Mouse (Mus musculus) intestine, postnatal 0 days (tissue): ENCODE measurements around the gene Men1. TPM values are rescaled to one million over a fixed set of nuclear protein-coding genes. Genes with fewer than 3 reads are reported as not detected.
"Not testable (repeated sequence)": the region's sequence is repeated elsewhere in the genome, so short reads cannot be mapped to it uniquely, and the experiment has no call there.

Source experiments
- ATAC-seq: fragments of 200-750 bp; cut with Nextera tagmentation; 2 replicates; pipeline ENCODE4 v1.8.0; 2017; ENCODE audit warnings: mild to moderate bottlenecking, moderate TSS enrichment, moderate library complexity
- H3K27ac ChIP-seq: fragments of 300-500 bp; sonication (generic); 2 replicates; pipeline ENCODE4 v1.5.1; 2014; ENCODE audit warnings: mild to moderate bottlenecking, low read depth, low read length, moderate library complexity
- H3K27me3 ChIP-seq: fragments of 300-500 bp; sonication (generic); replicated peaks from 2 replicates; pipeline ENCODE4 v1.6.1; 2014; ENCODE audit warnings: low read length, mixed read lengths; ENCODE audit not compliant: control insufficient read depth, insufficient read depth
- H3K36me3 ChIP-seq: fragments of 300-500 bp; sonication (generic); 2 replicates; pipeline ENCODE4 v1.6.1; 2014; ENCODE audit warnings: mild to moderate bottlenecking, moderate library complexity; ENCODE audit not compliant: control insufficient read depth, insufficient read depth
- H3K4me1 ChIP-seq: fragments of 300-500 bp; sonication (generic); replicated peaks from 2 replicates; pipeline ENCODE4 v1.6.1; 2014; ENCODE audit warnings: antibody characterized with exemption, low read length, mixed read lengths; ENCODE audit not compliant: control insufficient read depth, insufficient read depth
- H3K4me2 ChIP-seq: fragments of 300-500 bp; sonication (generic); replicated peaks from 2 replicates; pipeline ENCODE4 v1.6.1; 2014; ENCODE audit warnings: low read depth, mild to moderate bottlenecking, moderate library complexity
- H3K4me3 ChIP-seq: fragments of 300-500 bp; sonication (generic); 2 replicates; pipeline ENCODE4 v1.5.1; 2014; ENCODE audit warnings: low read depth, low read length
- H3K9ac ChIP-seq: fragments of 300-500 bp; sonication (generic); 2 replicates; pipeline ENCODE4 v1.6.1; 2014; ENCODE audit warnings: mild to moderate bottlenecking, low read depth, low read length
- H3K9me3 ChIP-seq: fragments of 300-500 bp; sonication (generic); 2 replicates; pipeline ENCODE4 v1.6.1; 2016; ENCODE audit warnings: mixed run types; ENCODE audit not compliant: control insufficient read depth
- CTCF ChIP-seq: sonication (generic); IDR thresholded peaks from 2 replicates; pipeline ENCODE4 v1.5.1; 2016; ENCODE audit warnings: low read depth, mild to moderate bottlenecking, control low read depth, antibody characterized with exemption, moderate library complexity
- WGBS: fragments of 180-500 bp; shearing (Covaris S2); extraction: QIAGEN DNeasy Blood & Tissue Kit; methylation state at CpG from one replicate; pipeline ENCODE4 v1.1.7; 2014; 5-methylcytosine and 5-hydroxymethylcytosine counted together
- polyA plus RNA-seq: library from polyadenylated mRNA; unstranded; fragments of >200 nt; fragmentation: Nextera tagmentation; extraction: Ambion mirVana; gene quantifications from 2 replicates; pipeline ENCODE4 v1.2.1, GENCODE M21; 2015

Gene Men1
- polyA plus RNA-seq, 1 experiment from 2014 or later = 17.1 TPM

- 88% methylated on average over 14 of the region's 14 CpGs for WGBS
- Histone ChIP-seq H3K4me3 (no peak overlapping the region), H3K27ac (peak overlapping the region; percentile 66; the same call in 1 of the 2 replicates), H3K9me3 (no peaks in the 10 kb centered on the region), H3K4me2 (no peak overlapping the region; the same call in 1 of the 2 replicates), H3K36me3 (peaks cover 39% of the 10 kb centered on the region), H3K9ac (peak overlapping the region; percentile 26; the same call in 1 of the 2 replicates), H3K27me3 (no peaks in the 10 kb centered on the region), H3K4me1 (peaks cover 17% of the 10 kb centered on the region)
- TF ChIP-seq CTCF = peak; percentile 37
- ATAC-seq = no peak
These were observed 45.0 kb upstream of the Men1 start for GRCm38 (mm10) chr19:6289696-6290238.

GRCm38 (mm10) chr19:6290720-6291116 is 44.1 kb upstream of the Men1 start:
- 52% methylated on average over 5 of the region's 6 CpGs for WGBS

DNA sequence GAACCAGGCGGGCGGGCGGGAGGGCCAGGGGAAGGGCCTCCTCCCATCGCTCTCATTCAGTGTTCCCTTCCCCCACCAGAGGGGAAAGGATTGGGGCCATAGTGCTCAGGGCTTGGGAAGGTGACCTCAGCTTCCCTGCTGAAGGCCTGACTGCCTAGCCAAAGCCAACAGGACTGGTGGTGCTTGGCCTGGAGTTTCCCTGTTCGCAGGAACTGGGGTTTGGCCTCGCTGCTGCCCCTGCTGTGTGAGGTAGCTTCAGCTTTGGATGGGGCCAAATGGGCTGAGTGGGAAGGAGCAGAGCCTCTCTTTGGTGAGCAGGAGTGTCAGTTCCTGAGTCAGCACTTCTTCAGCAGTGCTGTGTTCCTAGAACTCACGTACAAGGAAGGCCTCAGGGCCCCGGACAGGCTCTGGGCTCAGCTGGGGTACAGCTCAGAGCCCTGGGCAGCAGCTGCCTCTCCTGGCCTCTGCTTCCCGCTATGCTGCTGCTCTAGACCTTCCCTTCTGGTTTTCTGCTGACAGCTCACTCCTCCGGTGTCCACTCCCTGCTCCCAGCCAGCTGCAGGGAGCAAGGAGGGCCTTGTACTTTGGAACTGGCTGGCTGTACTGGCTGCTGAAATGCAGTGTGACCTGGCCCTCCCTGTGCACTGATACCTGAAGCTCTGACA is 43.5 kb upstream of the Men1 start:
- TF ChIP-seq CTCF = peak; percentile 26; the same call in 1 of the 2 replicates
- Histone ChIP-seq H3K4me1 (peaks cover 9% of the 10 kb centered on the region), H3K36me3 (peaks cover 45% of the 10 kb centered on the region), H3K9ac (peak overlapping the region; percentile 48), H3K4me2 (peak overlapping the region; percentile 27; the same call in 1 of the 2 replicates), H3K27ac (peak overlapping the region; percentile 96), H3K4me3 (no peak overlapping the region), H3K27me3 (no peaks in the 10 kb centered on the region), H3K9me3 (no peaks in the 10 kb centered on the region)
- ATAC-seq = peak; percentile 93
- 33% methylated on average over 10 of the region's 10 CpGs for WGBS

More at GRCm38 (mm10) chr19:6290720-6291116, 44.1 kb upstream of the Men1 start:
- H3K27me3 ChIP-seq, ATAC-seq, H3K9me3 ChIP-seq, H3K4me3 ChIP-seq: not testable (repeated sequence)
- H3K4me1 ChIP-seq = peaks cover 14% of the 10 kb centered on the region
- H3K9ac ChIP-seq = peak overlapping the region; percentile 48
- peak overlapping the region; percentile 27; the same call in 1 of the 2 replicates for H3K4me2 ChIP-seq
- peaks cover 46% of the 10 kb centered on the region for H3K36me3 ChIP-seq
- H3K27ac ChIP-seq = peak overlapping the region; percentile 96

- no peaks in the 10 kb centered on the region for H3K27me3 ChIP-seq
- peaks cover 5% of the 10 kb centered on the region for H3K4me1 ChIP-seq
- 0 out of 2 replicates have a peak overlapping the region, but pooled peaks have one; percentile 37 for H3K9ac ChIP-seq
- no peaks in the 10 kb centered on the region for H3K9me3 ChIP-seq
- H3K27ac ChIP-seq = peak overlapping the region; percentile 96
- H3K4me2 ChIP-seq = 0 out of 2 replicates have a peak overlapping the region, but pooled peaks have one; percentile 9
- H3K36me3 ChIP-seq = peaks cover 50% of the 10 kb centered on the region
- 76% methylated on average over 5 of the region's 5 CpGs for WGBS
- H3K4me3 ChIP-seq = no peak overlapping the region
- ATAC-seq = no peak
- no peak; the same call in 1 of the 2 replicates for TF ChIP-seq CTCF
These were observed 42.5 kb upstream of the Men1 start for GRCm38 (mm10) chr19:6292262-6292661.

DNA sequence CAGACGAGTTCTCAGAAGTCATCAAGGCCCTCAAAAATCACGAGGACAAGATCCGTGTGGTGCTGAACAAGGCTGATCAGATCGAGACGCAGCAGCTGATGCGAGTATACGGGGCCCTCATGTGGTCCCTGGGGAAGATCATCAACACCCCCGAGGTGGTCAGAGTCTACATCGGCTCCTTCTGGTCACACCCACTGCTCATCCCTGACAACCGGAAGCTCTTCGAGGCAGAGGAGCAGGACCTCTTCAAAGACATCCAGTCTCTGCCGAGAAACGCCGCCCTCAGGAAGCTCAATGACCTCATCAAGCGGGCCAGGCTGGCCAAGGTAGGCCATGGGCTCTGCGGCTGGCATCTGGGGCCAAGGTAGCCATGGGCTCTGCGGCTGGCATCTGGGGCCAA is 40.5 kb upstream of the Men1 start:
- no peak overlapping the region for H3K4me3 ChIP-seq
- TF ChIP-seq CTCF = no peak
- H3K36me3 ChIP-seq = peaks cover 66% of the 10 kb centered on the region
- no peak for ATAC-seq
- H3K4me1 ChIP-seq = peaks cover 5% of the 10 kb centered on the region
- H3K9me3 ChIP-seq = no peaks in the 10 kb centered on the region
- WGBS = 89% methylated on average over 17 of the region's 17 CpGs
- peak overlapping the region; percentile 16 for H3K27ac ChIP-seq
- H3K9ac ChIP-seq = no peak overlapping the region
- H3K4me2 ChIP-seq = no peak overlapping the region
- no peaks in the 10 kb centered on the region for H3K27me3 ChIP-seq

- Histone ChIP-seq H3K27me3 (no peaks in the 10 kb centered on the region), H3K9me3 (no peaks in the 10 kb centered on the region), H3K4me3 (no peak overlapping the region), H3K9ac (no peak overlapping the region), H3K36me3 (peaks cover 69% of the 10 kb centered on the region), H3K4me1 (no peaks in the 10 kb centered on the region; the same call in none of the 2 replicates), H3K4me2 (no peak overlapping the region), H3K27ac (peak overlapping the region; percentile 46)
- no peak for TF ChIP-seq CTCF
- ATAC-seq = no peak
- 83% methylated on average over 5 of the region's 5 CpGs for WGBS
These were observed 38.1 kb upstream of the Men1 start for GRCm38 (mm10) chr19:6296551-6297210.
